Mouse (Mus musculus): Measurements from ENCODE around the gene Apopt1. TPM values are rescaled to one million over a fixed set of nuclear protein-coding genes. Genes with fewer than 3 reads are reported as not detected.

Apopt1 gene
- polyA plus RNA-seq, 1 experiment from 2014 or later = 51.0 TPM

DNA sequence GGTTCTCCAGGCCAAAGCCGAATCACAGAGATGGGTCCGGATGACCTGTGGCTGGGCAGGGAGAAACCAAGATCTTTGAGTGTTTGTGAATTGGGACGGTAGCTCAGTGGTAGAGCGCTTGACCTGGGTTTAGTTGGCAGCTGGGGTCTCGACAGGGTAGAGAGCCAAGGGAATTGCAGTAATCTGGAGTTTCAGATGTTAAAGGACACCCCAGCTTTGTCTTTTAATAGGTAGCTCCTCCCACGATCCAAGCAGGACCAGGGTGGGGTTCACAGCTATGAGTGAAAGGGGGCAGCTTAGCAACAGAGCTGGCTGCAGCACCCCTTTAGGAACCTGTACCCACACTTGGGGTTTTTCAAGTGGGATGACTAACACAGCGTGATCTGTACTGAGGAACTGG lies 34.4 kb downstream of the Apopt1 start:
- Histone ChIP-seq H3K4me3 (ENCODE audit: control insufficient read depth in 1 of 2, insufficient read depth in 1 of 2, low read depth in 1 of 2, low read length in 2 of 2) (no peak overlapping the region), H3K36me3 (ENCODE audit: control insufficient read depth, insufficient read depth, low read length) (no peaks in the 10 kb centered on the region), H3K9ac (ENCODE audit: low read length) (no peak overlapping the region), H3K27ac (replicated peaks in 1 of 2; ENCODE audit: control insufficient read depth in 1 of 2, insufficient read depth in 1 of 2, low read depth in 2 of 2, low read length in 2 of 2) (no peak overlapping the region), H3K9me3 (ENCODE audit: control insufficient read depth, low read length) (no peaks in the 10 kb centered on the region), H3K27me3 (ENCODE audit: control insufficient read depth, insufficient read depth, low read length) (no peaks in the 10 kb centered on the region), H3K4me1 (ENCODE audit: control insufficient read depth in 2 of 2, insufficient read depth in 2 of 2, low read length in 2 of 2) (peaks cover 24 to 28% of the 10 kb centered on the region in 2 experiments), H3K4me2 (ENCODE audit: low read length) (no peak overlapping the region)
- WGBS = 77% methylated on average over 7 of the region's 7 CpGs
- ATAC-seq (ENCODE audit: insufficient number of reproducible peaks, insufficient read depth, low FRiP score, low read depth) = no peak

DNA sequence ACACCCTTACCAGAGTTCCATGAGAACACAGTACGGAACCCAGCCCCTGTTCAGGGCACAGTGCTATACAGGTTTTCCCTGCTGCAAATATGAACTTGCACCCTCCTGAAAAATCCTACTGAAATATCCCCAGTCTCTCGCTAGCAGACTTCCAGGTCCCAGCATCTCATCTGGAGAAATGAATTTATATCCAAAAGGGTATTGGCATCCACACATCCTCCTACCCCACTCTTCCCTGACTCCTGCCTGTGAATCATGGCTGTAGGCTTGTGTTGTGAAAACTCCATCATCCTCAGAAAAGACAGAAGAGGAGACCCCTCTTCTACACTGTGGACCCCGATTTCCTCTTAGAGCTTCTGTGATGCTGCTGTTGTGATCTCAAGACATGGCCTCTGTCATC lies 37.7 kb downstream of the Apopt1 start:
- peaks cover 19 to 25% of the 10 kb centered on the region in 2 experiments for H3K4me1 ChIP-seq (ENCODE audit: control insufficient read depth in 2 of 2, insufficient read depth in 2 of 2, low read length in 2 of 2)
- H3K4me3 ChIP-seq (ENCODE audit: control insufficient read depth in 1 of 2, insufficient read depth in 1 of 2, low read depth in 1 of 2, low read length in 2 of 2) = no peak overlapping the region
- peak overlapping the region; percentile 18; the same call in 1 of the 2 replicates for H3K4me2 ChIP-seq (ENCODE audit: low read length)
- 84% methylated on average over 3 of the region's 3 CpGs for WGBS
- H3K27me3 ChIP-seq (ENCODE audit: control insufficient read depth, insufficient read depth, low read length) = no peaks in the 10 kb centered on the region
- H3K9me3 ChIP-seq (ENCODE audit: control insufficient read depth, low read length) = no peaks in the 10 kb centered on the region
- H3K27ac ChIP-seq (replicated peaks in 1 of 2; ENCODE audit: control insufficient read depth in 1 of 2, insufficient read depth in 1 of 2, low read depth in 2 of 2, low read length in 2 of 2) = no peak overlapping the region
- no peak for ATAC-seq (ENCODE audit: insufficient number of reproducible peaks, insufficient read depth, low FRiP score, low read depth)
- no peak overlapping the region for H3K9ac ChIP-seq (ENCODE audit: low read length)
- H3K36me3 ChIP-seq (ENCODE audit: control insufficient read depth, insufficient read depth, low read length) = no peaks in the 10 kb centered on the region

DNA sequence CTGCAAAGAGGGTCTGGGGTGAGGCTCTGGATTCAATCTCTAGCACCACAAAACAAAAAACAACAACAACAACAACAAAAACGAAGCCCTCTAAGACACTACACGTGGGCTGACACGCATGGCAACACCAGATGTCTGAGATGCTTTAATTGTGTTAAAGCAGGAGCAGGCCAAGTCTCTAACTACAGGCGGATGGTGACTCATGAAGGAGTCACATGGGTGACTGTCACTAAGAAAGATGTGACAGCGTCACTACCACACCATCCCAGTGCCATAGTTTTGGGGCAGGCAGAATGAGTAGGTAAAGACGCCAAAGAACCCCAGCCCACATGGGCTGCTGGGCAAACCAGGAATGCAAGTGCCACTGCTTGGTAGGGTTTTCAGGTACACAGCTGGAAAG lies 39.4 kb downstream of the Apopt1 start:
- Histone ChIP-seq H3K4me3 (ENCODE audit: control insufficient read depth in 1 of 2, insufficient read depth in 1 of 2, low read depth in 1 of 2, low read length in 2 of 2) (no peak overlapping the region), H3K9me3 (ENCODE audit: control insufficient read depth, low read length) (no peaks in the 10 kb centered on the region), H3K4me1 (ENCODE audit: control insufficient read depth in 2 of 2, insufficient read depth in 2 of 2, low read length in 2 of 2) (peaks cover 12 to 15% of the 10 kb centered on the region in 2 experiments; a peak in 3 of 4 replicates), H3K36me3 (ENCODE audit: control insufficient read depth, insufficient read depth, low read length) (no peaks in the 10 kb centered on the region), H3K27me3 (ENCODE audit: control insufficient read depth, insufficient read depth, low read length) (no peaks in the 10 kb centered on the region), H3K4me2 (ENCODE audit: low read length) (no peak overlapping the region), H3K9ac (ENCODE audit: low read length) (no peak overlapping the region), H3K27ac (replicated peaks in 1 of 2; ENCODE audit: control insufficient read depth in 1 of 2, insufficient read depth in 1 of 2, low read depth in 2 of 2, low read length in 2 of 2) (no peak overlapping the region)
- ATAC-seq (ENCODE audit: insufficient number of reproducible peaks, insufficient read depth, low FRiP score, low read depth) = no peak
- WGBS = 78% methylated on average over 6 of the region's 6 CpGs

DNA sequence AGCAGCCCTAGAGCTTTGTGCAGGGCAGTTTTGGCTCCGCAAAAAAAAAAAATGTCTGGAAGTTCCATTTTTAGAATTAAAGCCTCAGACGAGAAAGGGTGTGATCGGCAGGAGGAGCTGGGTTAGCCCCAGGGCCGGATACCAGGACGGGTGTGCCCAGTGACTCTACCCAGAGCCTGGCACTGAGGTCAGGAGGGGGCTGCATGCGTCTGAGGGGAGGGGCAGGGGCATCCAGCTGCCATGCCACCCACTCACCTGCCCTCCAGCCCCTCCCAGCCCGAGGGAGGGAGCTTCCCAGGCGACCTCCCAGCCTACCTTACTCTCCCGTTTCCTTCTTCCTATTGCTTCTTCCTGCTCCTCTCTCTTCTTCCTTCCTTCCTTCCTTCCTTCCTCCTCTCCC lies 40.3 kb downstream of the Apopt1 start:
- H3K9ac ChIP-seq (ENCODE audit: low read length) = no peak overlapping the region
- WGBS = 42% methylated on average over 8 of the region's 9 CpGs
- peaks cover 17 to 23% of the 10 kb centered on the region in 2 experiments; a peak in 3 of 4 replicates for H3K4me1 ChIP-seq (ENCODE audit: control insufficient read depth in 2 of 2, insufficient read depth in 2 of 2, low read length in 2 of 2)
- H3K9me3 ChIP-seq (ENCODE audit: control insufficient read depth, low read length) = no peaks in the 10 kb centered on the region
- no peak overlapping the region for H3K27ac ChIP-seq (replicated peaks in 1 of 2; ENCODE audit: control insufficient read depth in 1 of 2, insufficient read depth in 1 of 2, low read depth in 2 of 2, low read length in 2 of 2)
- H3K4me3 ChIP-seq (ENCODE audit: control insufficient read depth in 1 of 2, insufficient read depth in 1 of 2, low read depth in 1 of 2, low read length in 2 of 2) = no peak overlapping the region
- H3K4me2 ChIP-seq (ENCODE audit: low read length) = peak overlapping the region; percentile 41
- no peaks in the 10 kb centered on the region for H3K36me3 ChIP-seq (ENCODE audit: control insufficient read depth, insufficient read depth, low read length)
- H3K27me3 ChIP-seq (ENCODE audit: control insufficient read depth, insufficient read depth, low read length) = no peaks in the 10 kb centered on the region
- ATAC-seq (ENCODE audit: insufficient number of reproducible peaks, insufficient read depth, low FRiP score, low read depth) = no peak

DNA sequence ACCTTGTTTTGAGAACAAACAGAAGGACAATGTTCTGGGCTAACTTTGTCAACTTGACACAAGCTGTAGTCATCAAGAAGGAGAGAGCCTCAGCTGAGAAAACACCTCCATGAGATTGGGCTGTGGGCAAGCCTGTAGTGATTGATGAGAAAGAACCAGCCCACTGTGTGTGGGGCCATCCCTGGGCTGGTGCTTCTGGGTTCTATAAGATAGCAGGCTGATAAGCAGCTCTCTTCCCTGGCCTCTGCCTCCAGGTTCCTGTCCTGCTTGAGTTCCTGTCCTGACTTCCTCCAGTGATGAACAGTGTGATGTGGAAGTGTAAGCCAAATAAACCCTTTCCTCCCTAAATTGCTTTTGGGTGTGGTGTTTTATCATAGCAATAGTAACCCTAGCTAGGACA lies 41.6 kb downstream of the Apopt1 start:
- peaks cover 17 to 25% of the 10 kb centered on the region in 2 experiments; a peak in 3 of 4 replicates for H3K4me1 ChIP-seq (ENCODE audit: control insufficient read depth in 2 of 2, insufficient read depth in 2 of 2, low read length in 2 of 2)
- no peak for ATAC-seq (ENCODE audit: insufficient number of reproducible peaks, insufficient read depth, low FRiP score, low read depth)

DNA sequence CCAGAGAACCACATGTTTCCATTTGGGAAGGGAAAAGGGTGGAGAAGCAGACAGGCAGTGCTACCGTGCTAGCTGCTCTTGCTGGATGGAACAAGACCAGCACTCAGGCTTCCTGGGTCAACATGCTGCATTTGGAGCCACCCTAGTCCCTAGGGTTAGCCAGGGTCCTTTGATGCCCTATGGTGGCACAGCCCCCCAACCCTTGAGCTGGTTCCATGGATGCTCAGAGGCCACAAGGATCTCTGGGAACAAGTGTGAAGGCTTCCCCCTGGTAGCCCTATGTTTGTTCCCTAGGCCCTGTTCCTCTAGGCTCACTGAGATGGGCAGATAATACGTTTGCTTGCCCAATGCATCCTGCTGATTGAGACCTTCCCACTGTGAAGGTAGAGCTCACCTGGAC lies 42.2 kb downstream of the Apopt1 start:
- Histone ChIP-seq H3K9ac (ENCODE audit: low read length) (no peak overlapping the region), H3K9me3 (ENCODE audit: control insufficient read depth, low read length) (no peaks in the 10 kb centered on the region), H3K27me3 (ENCODE audit: control insufficient read depth, insufficient read depth, low read length) (no peaks in the 10 kb centered on the region), H3K4me2 (ENCODE audit: low read length) (no peak overlapping the region), H3K4me1 (ENCODE audit: control insufficient read depth in 2 of 2, insufficient read depth in 2 of 2, low read length in 2 of 2) (peaks cover 14 to 28% of the 10 kb centered on the region in 2 experiments; a peak in 3 of 4 replicates), H3K36me3 (ENCODE audit: control insufficient read depth, insufficient read depth, low read length) (no peaks in the 10 kb centered on the region), H3K27ac (replicated peaks in 1 of 2; ENCODE audit: control insufficient read depth in 1 of 2, insufficient read depth in 1 of 2, low read depth in 2 of 2, low read length in 2 of 2) (no peak overlapping the region), H3K4me3 (ENCODE audit: control insufficient read depth in 1 of 2, insufficient read depth in 1 of 2, low read depth in 1 of 2, low read length in 2 of 2) (no peak overlapping the region)
- ATAC-seq (ENCODE audit: insufficient number of reproducible peaks, insufficient read depth, low FRiP score, low read depth) = no peak
- 54% methylated on average over 2 of the region's 2 CpGs for WGBS

More for the DNA sequence above, 41.6 kb downstream of the Apopt1 start:
- Histone ChIP-seq H3K4me3 (ENCODE audit: control insufficient read depth in 1 of 2, insufficient read depth in 1 of 2, low read depth in 1 of 2, low read length in 2 of 2) (no peak overlapping the region), H3K4me2 (ENCODE audit: low read length) (no peak overlapping the region), H3K36me3 (ENCODE audit: control insufficient read depth, insufficient read depth, low read length) (no peaks in the 10 kb centered on the region), H3K27ac (replicated peaks in 1 of 2; ENCODE audit: control insufficient read depth in 1 of 2, insufficient read depth in 1 of 2, low read depth in 2 of 2, low read length in 2 of 2) (no peak overlapping the region), H3K9ac (ENCODE audit: low read length) (no peak overlapping the region), H3K9me3 (ENCODE audit: control insufficient read depth, low read length) (no peaks in the 10 kb centered on the region), H3K27me3 (ENCODE audit: control insufficient read depth, insufficient read depth, low read length) (no peaks in the 10 kb centered on the region)

DNA sequence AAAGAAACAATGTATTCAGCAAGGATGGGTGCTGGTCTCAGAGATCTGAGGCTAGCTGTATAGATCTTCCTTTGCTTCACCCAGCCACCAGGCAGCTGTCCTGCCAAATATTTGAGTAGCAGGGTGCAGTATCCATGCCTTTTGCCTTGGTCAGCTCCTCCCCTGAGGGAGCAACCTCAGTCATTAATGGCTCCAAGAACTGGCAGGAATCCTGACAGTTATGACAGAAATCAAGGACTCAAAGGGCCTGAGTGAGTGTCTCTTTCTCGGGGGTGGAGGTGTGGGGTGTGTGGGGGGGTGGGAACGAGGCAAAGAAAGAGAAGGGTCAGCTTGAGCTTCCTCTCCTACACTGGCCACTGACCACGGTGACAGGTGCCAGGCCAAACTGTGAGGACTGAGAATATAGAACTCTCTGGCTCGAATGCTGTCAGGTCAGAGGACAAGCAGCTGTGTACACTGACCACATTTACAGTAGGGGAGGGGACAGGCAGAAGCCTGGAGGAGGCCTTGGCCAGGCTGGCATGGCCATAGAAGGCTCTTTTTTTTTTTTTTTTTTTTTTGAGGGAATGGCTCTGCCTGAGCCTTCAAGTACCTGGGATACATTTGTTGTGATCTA lies 43.1 kb downstream of the Apopt1 start:
- WGBS = 60% methylated on average over 4 of the region's 4 CpGs
- no peak overlapping the region for H3K4me3 ChIP-seq (ENCODE audit: control insufficient read depth in 1 of 2, insufficient read depth in 1 of 2, low read depth in 1 of 2, low read length in 2 of 2)
- no peaks in the 10 kb centered on the region for H3K27me3 ChIP-seq (ENCODE audit: control insufficient read depth, insufficient read depth, low read length)
- H3K4me1 ChIP-seq (ENCODE audit: control insufficient read depth in 2 of 2, insufficient read depth in 2 of 2, low read length in 2 of 2) = peaks cover 10 to 29% of the 10 kb centered on the region in 2 experiments
- no peak overlapping the region for H3K27ac ChIP-seq (replicated peaks in 1 of 2; ENCODE audit: control insufficient read depth in 1 of 2, insufficient read depth in 1 of 2, low read depth in 2 of 2, low read length in 2 of 2)
- no peak overlapping the region for H3K4me2 ChIP-seq (ENCODE audit: low read length)
- no peak for ATAC-seq (ENCODE audit: insufficient number of reproducible peaks, insufficient read depth, low FRiP score, low read depth)
- H3K9me3 ChIP-seq (ENCODE audit: control insufficient read depth, low read length) = no peaks in the 10 kb centered on the region
- H3K9ac ChIP-seq (ENCODE audit: low read length) = no peak overlapping the region
- no peaks in the 10 kb centered on the region for H3K36me3 ChIP-seq (ENCODE audit: control insufficient read depth, insufficient read depth, low read length)

DNA sequence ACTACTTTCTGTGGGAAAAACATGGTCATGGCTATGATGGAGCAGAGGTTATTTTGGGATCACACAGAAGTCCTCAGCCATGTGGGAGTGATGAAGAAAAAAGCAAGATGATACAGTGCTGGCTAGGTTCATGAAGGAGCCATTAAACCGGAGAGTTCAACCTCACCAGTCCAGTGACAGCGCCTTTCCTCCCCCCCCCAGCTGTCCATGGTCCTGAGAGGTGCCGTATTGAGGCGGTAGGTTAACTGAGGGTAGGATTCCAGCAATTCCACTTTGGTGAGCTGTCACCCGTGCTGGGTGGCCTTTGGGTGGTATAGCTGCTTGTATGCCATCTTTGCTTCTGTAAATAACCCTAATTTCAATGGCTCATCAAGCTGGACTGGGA lies 43.6 kb downstream of the Apopt1 start:
- Histone ChIP-seq H3K4me3 (ENCODE audit: control insufficient read depth in 1 of 2, insufficient read depth in 1 of 2, low read depth in 1 of 2, low read length in 2 of 2) (no peak overlapping the region), H3K27ac (replicated peaks in 1 of 2; ENCODE audit: control insufficient read depth in 1 of 2, insufficient read depth in 1 of 2, low read depth in 2 of 2, low read length in 2 of 2) (no peak overlapping the region), H3K4me2 (ENCODE audit: low read length) (no peak overlapping the region), H3K9ac (ENCODE audit: low read length) (no peak overlapping the region), H3K9me3 (ENCODE audit: control insufficient read depth, low read length) (no peaks in the 10 kb centered on the region), H3K36me3 (ENCODE audit: control insufficient read depth, insufficient read depth, low read length) (no peaks in the 10 kb centered on the region), H3K4me1 (ENCODE audit: control insufficient read depth in 2 of 2, insufficient read depth in 2 of 2, low read length in 2 of 2) (peaks cover 10 to 30% of the 10 kb centered on the region in 2 experiments), H3K27me3 (ENCODE audit: control insufficient read depth, insufficient read depth, low read length) (no peaks in the 10 kb centered on the region)
- no peak for ATAC-seq (ENCODE audit: insufficient number of reproducible peaks, insufficient read depth, low FRiP score, low read depth)
- WGBS = 14% methylated on average over 5 of the region's 5 CpGs
